Mouse (Mus musculus): ENCODE data around the gene Man1a2.

DNA sequence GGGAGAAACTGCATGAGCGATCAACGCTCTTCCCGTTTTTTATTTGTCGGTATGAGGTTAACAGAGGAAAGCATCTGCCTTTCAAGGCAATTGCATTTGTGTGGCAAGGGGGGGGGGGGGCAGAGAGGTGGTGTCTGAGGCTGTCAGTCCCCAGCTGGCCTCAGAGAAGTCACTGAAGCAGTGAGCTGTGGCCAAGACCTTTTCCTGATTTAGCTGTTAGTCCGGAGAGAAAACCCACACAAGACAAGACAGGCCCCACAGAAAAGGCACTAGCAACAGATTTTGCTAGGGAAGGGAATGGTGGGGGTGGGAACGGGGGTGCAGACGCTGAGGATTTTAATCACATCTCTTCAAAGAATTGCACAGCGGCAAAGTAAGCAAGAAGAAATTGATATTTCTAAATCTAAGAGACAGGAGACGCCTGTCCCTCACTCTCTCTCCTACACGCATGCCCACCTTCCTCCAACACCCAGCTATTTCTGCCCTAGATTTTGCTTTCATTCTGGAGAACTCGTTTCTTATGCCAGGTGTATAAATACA is 19.9 kb upstream of the Man1a2 start:
- TF ChIP-seq POLR2A (IDR thresholded peaks at IDR 0.05; ENCODE audit: borderline replicate concordance, extremely low read depth, insufficient read depth, insufficient read length, poor library complexity, severe bottlenecking) (no peak), CTCF (IDR thresholded peaks at IDR 0.05; ENCODE audit: borderline replicate concordance, extremely low read depth, insufficient read depth, insufficient read length) (no peak)
